Mouse (Mus musculus) central nervous system, embryonic 11.5 days (tissue): ENCODE results near the gene Map3k1. TPM values are rescaled to one million over a fixed set of nuclear protein-coding genes. Genes with fewer than 3 reads are reported as not detected.

Experiments used
- polyA plus RNA-seq: library from polyadenylated mRNA; depleted of rRNA; stranded (reverse); fragments of >200 nt; gene quantifications from 2 replicates; pipeline ENCODE4 v1.2.3, GENCODE M21; 2012; rRNA removed

The Map3k1 gene
- 14.5 and 16.1 TPM in 2 replicates for polyA plus RNA-seq

DNA sequence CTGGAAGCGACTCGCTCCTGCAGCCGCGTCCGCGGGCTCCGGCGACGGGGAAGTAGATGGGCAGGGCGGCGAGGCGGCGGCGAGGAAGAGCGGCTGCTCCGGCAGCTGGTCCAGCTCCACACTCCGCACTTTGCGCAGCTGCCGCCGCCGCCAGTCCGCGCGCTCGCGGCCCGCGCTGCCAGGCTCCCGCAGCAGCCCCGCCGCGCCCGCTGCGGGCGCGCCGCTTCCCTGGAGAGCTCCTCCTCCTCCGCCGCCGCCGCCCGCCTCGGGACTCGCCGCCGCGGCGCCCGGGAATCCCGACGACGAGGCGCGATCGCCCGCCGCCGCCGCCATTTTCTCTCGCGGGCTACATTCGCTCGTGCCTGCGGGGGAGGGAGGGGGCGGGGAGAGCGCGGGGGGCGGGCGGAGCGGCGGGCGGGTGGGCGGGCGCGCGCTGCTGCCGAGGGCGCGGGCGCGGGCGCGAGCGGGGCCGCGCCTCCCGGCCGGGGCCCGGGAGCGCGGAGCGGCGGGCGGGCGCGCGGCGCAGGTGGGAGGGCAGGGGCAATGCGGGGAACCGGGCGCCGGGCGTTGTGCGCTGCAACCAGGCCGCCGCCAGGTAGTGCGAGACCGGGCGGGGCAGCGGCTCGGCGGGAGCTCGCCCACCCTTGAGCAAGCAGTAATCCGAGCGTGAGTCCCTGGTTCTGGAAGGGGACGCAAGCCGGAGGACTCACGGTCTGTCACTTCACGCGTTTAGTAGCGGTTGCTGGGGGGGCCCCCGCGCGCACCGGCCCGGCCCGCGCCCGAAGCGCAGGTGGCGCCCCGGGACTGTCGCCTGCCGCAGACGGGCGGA, at the start of gene Map3k1:
Map3k1 (minus strand) TSS at position 357 of the 829 bp plus-strand sequence.

Other genes with a start within 250 kb of the Map3k1 start
- gene Gm10198, start 216.2 kb downstream of the Map3k1 start, polyA plus RNA-seq: not detected in 2 replicates
- gene Mier3, start 128.0 kb downstream of the Map3k1 start, polyA plus RNA-seq: 23.4 and 40.5 TPM in 2 replicates